Mouse (Mus musculus) spleen, adult 2 months (tissue): ENCODE results near the gene Mid2.

Experiments used
- CTCF ChIP-seq: fragments of 200-500 bp; IDR thresholded peaks from 2 replicates; pipeline ENCODE4 v1.5.1; 2011; ENCODE audit warnings: mild to moderate bottlenecking, inconsistent platforms; ENCODE audit not compliant: insufficient read depth, insufficient read length, insufficient replicate concordance; ENCODE audit errors: extremely low read depth
- POLR2A ChIP-seq: fragments of 200-500 bp; IDR thresholded peaks from 2 replicates; pipeline ENCODE4 v1.6.1; 2011; ENCODE audit warnings: low read depth, low read length, inconsistent platforms

- TF ChIP-seq CTCF (no peak), POLR2A (no peak)
Measured at GRCm38 (mm10) chrX:140663516-140663915, 883 bp upstream of the Mid2 start.
